Mouse (Mus musculus) spleen, adult 12 weeks (tissue): ENCODE measurements around the gene Emc9.

ENCODE experiments used
- DNase-seq: peaks from one replicate; pipeline ENCODE4 v3.0.0; 2022; ENCODE audit warnings: low spot score

Emc9 gene

GRCm38 (mm10) chr14:55560202-55561073 is 24.7 kb downstream of the Emc9 start, which contains the start of gene A730061H03Rik:
A730061H03Rik (minus strand) TSS chr14:55560406.
- DNase-seq = peak; percentile 98

- DNase-seq = peak; percentile 86
Observed at GRCm38 (mm10) chr14:55559799-55560201, 25.3 kb downstream of the Emc9 start, which contains the start of gene Dcaf11. Dcaf11 (plus strand) TSS chr14:55560006.

- no peak for DNase-seq
Observed at GRCm38 (mm10) chr14:55558740-55559448, 26.2 kb downstream of the Emc9 start.

DNA sequence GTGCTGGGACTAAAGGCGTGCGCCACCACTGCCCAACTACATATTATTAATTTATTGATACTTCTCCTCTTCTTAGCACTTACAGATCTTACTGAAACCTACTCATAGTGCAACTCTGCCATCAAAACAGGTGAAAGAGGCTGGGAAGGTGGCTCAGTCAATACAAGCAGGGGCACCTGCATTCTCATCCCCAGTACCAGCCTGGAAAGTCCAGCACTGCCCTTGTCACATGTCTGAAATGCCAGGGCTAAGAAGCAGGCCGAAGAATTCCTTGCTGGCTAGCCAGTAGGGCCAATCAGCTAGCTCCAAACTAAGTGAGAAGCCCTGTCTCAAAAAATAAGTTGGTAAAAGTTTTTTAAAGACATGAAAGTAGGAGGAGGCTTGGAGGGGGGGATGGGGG is 27.5 kb downstream of the Emc9 start:
- no peak for DNase-seq

DNA sequence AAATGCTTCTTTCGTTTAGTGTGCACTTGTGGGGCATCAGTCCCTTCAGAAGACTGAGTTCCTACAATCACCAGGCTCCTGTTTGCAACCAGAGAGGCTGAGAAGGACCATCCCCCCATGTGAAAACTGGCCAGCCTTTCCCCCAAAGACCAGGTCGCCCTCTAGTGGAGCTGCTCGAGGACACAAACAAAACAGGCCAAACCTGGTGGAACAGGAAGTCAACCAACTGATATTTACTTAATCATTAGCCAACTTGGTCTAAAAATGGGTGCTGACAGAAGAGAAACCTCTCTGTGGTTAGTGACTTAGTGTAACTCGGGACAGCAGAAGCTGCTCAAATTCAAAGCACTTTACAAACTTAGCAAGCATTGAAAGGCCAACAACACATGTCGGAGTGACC is 28.1 kb downstream of the Emc9 start:
- DNase-seq = peak; percentile 66

GRCm38 (mm10) chr14:55555788-55556187 is 29.3 kb downstream of the Emc9 start:
- no peak for DNase-seq

DNA sequence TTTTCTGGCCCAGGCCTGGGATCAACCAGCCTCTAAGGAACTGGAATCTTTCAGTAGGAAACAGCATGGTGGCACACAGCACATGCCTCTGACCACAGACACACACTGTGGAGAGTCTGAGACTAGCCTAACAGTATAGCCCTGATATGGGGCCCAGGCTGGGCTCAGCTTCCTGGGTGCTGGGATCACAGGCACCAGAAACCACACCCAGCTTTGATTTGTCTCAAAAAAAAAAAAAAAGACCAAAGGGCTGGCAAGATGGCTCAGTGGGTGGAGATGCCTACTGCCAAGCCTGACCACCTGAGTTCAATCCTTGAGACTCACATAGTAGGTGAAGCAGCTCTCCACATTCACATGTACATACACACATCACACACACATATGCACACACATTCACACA is 30.5 kb downstream of the Emc9 start:
- no peak for DNase-seq

DNA sequence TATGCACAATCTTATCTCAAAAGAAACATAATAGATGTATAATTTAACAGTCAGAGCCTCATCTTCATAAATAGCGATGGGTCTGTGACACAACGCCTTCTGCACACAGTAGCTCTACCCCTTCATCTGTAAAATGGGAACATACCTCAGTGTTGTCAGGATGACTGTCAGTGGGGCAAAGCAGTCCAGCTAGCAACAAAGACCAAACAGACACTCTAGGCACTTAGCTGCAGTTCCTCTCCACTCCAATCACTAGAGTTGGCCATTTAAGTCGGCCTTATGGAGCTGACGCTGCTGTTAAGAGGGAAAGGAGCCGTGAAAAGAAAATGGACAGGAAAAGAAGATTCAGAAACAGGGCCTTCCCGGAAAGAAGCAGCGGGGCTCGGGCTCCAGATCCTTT is 33.3 kb downstream of the Emc9 start:
- no peak for DNase-seq

DNA sequence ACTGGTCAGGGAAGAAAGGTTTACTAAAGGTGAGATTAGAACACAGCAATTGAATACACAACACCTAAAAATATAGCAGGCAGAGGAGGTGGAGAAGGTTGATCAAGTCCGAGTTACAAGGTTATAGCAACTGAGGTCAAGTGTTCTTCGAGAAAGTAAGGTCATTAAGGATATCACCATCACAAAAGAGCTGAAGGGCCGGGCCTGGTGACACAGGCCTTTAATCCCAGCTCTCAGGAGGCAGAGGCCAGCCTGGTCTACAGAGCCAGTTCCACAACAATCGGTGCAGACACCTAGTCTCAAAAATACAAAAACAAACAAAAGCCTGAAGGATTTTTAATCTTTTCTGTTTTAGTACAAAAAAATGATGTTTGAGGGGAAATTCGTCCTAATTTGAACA is 33.8 kb downstream of the Emc9 start:
- no peak for DNase-seq

- no peak for DNase-seq
Observed at GRCm38 (mm10) chr14:55550191-55550590, 34.9 kb downstream of the Emc9 start.

DNA sequence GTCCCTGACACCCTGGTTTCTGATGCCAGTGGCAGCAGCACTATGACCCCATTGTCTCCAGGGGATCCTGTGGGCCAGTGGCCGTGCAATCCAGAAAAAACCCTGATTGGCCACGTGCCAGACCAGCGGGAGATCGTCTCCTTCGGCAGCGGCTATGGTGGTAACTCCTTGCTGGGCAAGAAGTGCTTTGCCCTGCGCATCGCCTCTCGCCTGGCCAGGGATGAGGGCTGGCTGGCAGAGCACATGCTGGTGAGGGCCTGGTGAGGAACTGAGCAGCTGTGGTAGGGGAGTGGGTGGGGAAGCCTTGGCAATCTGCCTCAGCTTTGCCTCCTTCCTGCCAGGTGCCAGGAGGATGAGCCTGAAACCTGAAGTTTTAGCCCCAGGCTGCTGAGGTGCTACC is 40.8 kb downstream of the Emc9 start:
- no peak for DNase-seq

- peak; percentile 69 for DNase-seq
Observed at GRCm38 (mm10) chr14:55542268-55542667, 42.8 kb downstream of the Emc9 start.

DNA sequence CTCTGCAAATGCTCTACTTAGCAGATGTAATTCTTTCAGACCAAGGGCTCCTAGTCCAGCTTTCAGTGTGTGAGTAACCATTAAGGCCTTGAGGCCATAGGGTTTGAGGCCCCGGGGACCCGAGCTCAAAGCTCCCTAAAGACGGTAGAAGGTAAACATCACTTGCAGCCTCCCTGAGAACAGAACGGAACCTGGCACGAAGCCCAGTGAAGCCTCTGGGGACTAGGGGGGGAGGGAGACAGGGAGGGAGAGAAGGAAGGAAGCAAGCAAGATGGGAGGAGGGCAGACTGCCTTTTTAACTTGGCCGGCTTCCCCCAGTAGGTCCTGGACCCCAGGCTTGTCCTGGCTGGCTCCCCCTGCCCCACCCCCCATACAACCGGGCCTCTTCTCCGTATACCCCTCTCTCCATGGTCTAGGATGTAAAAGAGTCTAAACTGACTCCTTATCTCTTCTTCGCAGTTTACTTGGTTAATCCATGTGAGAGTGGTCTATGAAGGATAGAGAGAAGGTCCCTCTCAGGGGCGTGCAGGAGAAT is 44.2 kb downstream of the Emc9 start:
- peak; percentile 73 for DNase-seq

DNA sequence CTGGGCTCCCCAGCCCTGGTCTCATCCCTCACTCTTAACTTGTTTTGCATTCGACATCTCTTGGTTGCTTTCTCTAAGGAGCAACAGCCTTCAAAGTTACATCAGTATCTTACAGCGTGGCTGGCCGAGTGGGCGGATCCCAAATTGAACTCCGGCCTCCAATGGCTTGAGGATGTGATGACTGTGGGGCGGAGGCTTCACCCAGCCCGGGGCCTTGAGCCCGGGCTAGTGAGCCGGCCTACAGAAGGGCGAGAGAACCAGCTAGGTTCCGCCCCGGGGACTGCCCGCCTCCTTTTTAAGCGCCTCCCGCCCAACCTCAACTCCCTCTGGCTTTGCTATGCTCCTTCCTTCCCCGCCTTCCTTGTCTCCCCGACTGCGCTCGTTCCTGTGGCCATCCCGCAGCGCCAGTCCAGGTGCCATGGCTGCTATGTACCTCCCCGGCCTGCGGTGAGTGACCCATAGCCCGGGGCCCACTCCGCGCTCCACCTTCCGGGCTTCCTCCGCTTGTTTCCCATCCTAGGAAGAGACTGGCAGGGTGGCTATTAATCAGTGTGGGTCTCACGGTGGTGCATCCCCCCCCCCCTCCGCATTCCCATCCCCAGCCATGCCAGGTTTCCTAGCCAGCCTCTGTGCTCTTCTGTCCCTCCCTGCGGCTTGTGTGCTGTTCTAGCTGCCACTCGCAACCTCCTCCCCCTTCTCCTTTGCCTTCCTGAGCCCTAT is 44.9 kb downstream of the Emc9 start, which contains the start of gene Pck2:
Pck2 (plus strand) TSS at position 200 of the 720 bp plus-strand sequence.
- peak; percentile 84 for DNase-seq

DNA sequence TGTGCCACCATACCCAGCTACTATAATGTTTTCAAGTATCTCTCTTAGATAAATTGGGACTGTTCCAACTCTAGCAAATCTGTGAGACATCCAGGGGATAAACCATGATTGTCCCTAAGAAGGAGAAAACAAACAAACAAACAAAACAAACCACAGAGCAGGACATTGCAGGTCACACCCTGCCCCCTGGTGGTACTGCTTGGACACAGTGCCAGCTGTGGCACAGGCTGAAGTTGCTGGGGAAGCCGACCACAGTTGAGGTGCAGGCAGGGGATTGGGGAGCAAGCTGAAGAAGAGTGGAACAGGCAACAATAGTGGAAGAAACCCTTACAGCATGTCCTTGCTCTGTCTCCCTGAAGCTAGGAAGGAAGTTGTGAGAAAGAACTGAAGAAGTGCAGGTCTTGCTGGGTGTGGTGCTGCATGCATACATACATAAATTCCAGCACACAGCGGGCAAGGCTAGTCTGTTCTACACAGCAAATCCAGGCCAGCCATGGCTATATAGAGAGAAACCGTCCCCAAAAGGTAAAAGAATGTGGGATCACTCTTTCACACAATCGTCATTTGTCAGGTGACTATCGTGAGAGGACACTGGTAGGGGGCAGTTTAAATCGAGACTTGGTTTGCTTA is 48.9 kb downstream of the Emc9 start:
- peak; percentile 32 for DNase-seq
